Mouse (Mus musculus) CH12.LX (cell line): ENCODE data around the gene Cops3. TPM values are rescaled to one million over a fixed set of nuclear protein-coding genes. Genes with fewer than 3 reads are reported as not detected.

Source experiments
- DNase-seq: peaks from one replicate; pipeline ENCODE4 v3.0.0-alpha.2; 2013; ENCODE audit errors: extremely low read depth
- H3K27ac ChIP-seq: 2 replicates; pipeline ENCODE4 v1.5.1; 2012; ENCODE audit warnings: low read depth, mild to moderate bottlenecking, control low read depth, moderate library complexity; ENCODE audit not compliant: insufficient read depth
- H3K27me3 ChIP-seq: replicated peaks from 2 replicates; pipeline ENCODE3; 2012; ENCODE audit warnings: inconsistent platforms
- H3K36me3 ChIP-seq, 2 experiments: replicated peaks in 1 of 2; 2 replicates each; pipeline versions ENCODE3 to v1.6.1; 2012; ENCODE audit warnings: inconsistent platforms in 1 of 2, low read length in 1 of 2, mild to moderate bottlenecking in 1 of 2, mixed read lengths in 1 of 2, moderate library complexity in 1 of 2; ENCODE audit not compliant: control insufficient read depth in 1 of 2, insufficient read depth in 1 of 2
- H3K4me1 ChIP-seq, 2 experiments: 2 replicates each; pipeline ENCODE4 v1.6.1; 2012; ENCODE audit warnings: inconsistent platforms in 1 of 2, moderate library complexity in 1 of 2; ENCODE audit not compliant: insufficient read depth in 2 of 2, control insufficient read depth in 1 of 2
- H3K4me2 ChIP-seq: 2 replicates; pipeline ENCODE4 v1.6.1; 2012; ENCODE audit warnings: low read depth, mild to moderate bottlenecking, control low read depth; ENCODE audit not compliant: poor library complexity, insufficient read depth, severe bottlenecking
- H3K4me3 ChIP-seq, 3 experiments: fragments of 150-350 bp in 1 of 3; sonication (generic) in 1 of 3; replicated peaks in 1 of 3; 2 replicates each; pipeline versions ENCODE3 to v1.5.1; 2011 to 2012; ENCODE audit warnings: low read depth in 2 of 3, low read length in 2 of 3, mild to moderate bottlenecking in 2 of 3, moderate library complexity in 2 of 3, control low read depth in 1 of 3, improper control_type of control experiment in 1 of 3, inconsistent platforms in 1 of 3, mixed read lengths in 1 of 3; ENCODE audit not compliant: poor library complexity in 1 of 3
- H3K79me2 ChIP-seq: replicated peaks from 2 replicates; pipeline ENCODE4 v1.6.1; 2012; ENCODE audit warnings: mild to moderate bottlenecking, moderate library complexity; ENCODE audit not compliant: control insufficient read depth, poor library complexity, insufficient read depth, severe bottlenecking; ENCODE audit errors: extremely low read depth
- H3K9ac ChIP-seq: 2 replicates; pipeline ENCODE4 v1.6.1; 2012; ENCODE audit warnings: low read depth, mild to moderate bottlenecking, control low read depth, moderate library complexity; ENCODE audit not compliant: insufficient read depth
- H3K9me3 ChIP-seq: replicated peaks from 2 replicates; pipeline ENCODE3; 2012; ENCODE audit warnings: low read length, inconsistent platforms, mixed read lengths
- BHLHE40 ChIP-seq: IDR thresholded peaks from 2 replicates; pipeline ENCODE4 v1.6.1; 2011; ENCODE audit warnings: mild to moderate bottlenecking, low read depth, low read length, improper control_type of control experiment
- CHD1 ChIP-seq: IDR thresholded peaks from 2 replicates; pipeline ENCODE4 v1.6.1; 2012; ENCODE audit warnings: low read depth, low read length, improper control_type of control experiment, inconsistent platforms
- CHD2 ChIP-seq: IDR thresholded peaks from 2 replicates; pipeline ENCODE4 v1.6.1; 2011; ENCODE audit warnings: low read length, improper control_type of control experiment
- E2F4 ChIP-seq: IDR thresholded peaks from 2 replicates; pipeline ENCODE4 v1.6.1; 2011; ENCODE audit warnings: low read depth, low read length, improper control_type of control experiment; ENCODE audit not compliant: insufficient replicate concordance
- EP300 ChIP-seq: IDR thresholded peaks from 2 replicates; pipeline ENCODE4 v1.6.1; 2011; ENCODE audit warnings: low read length, improper control_type of control experiment
- ETS1 ChIP-seq: conservative IDR thresholded peaks from 2 replicates; pipeline ENCODE4 v1.6.1; 2012; ENCODE audit warnings: low read depth, mild to moderate bottlenecking, inconsistent platforms, low read length, improper control_type of control experiment, moderate library complexity
- GABPA ChIP-seq: IDR thresholded peaks from 2 replicates; pipeline ENCODE4 v1.6.1; 2012; ENCODE audit warnings: low read depth, low read length, improper control_type of control experiment, inconsistent platforms; ENCODE audit not compliant: insufficient replicate concordance
- HCFC1 ChIP-seq: IDR thresholded peaks from 2 replicates; pipeline ENCODE4 v1.6.1; 2012; ENCODE audit warnings: low read depth, mild to moderate bottlenecking, inconsistent platforms, low read length, improper control_type of control experiment
- IRF4 ChIP-seq: IDR thresholded peaks from 2 replicates; pipeline ENCODE4 v1.6.1; 2014; ENCODE audit warnings: low read depth, mild to moderate bottlenecking, inconsistent platforms, low read length, improper control_type of control experiment
- JUND ChIP-seq: conservative IDR thresholded peaks from 2 replicates; pipeline ENCODE4 v1.6.1; 2011; ENCODE audit warnings: low read depth, low read length, improper control_type of control experiment
- KAT2A ChIP-seq: IDR thresholded peaks from 2 replicates; pipeline ENCODE4 v1.6.1; 2012; ENCODE audit warnings: low read length, improper control_type of control experiment, inconsistent platforms; ENCODE audit not compliant: insufficient replicate concordance
- MAFK ChIP-seq: IDR thresholded peaks from 2 replicates; pipeline ENCODE4 v1.6.1; 2011; ENCODE audit warnings: low read length, improper control_type of control experiment; ENCODE audit not compliant: insufficient replicate concordance
- MAX ChIP-seq: IDR thresholded peaks from 2 replicates; pipeline ENCODE4 v1.6.1; 2011; ENCODE audit warnings: low read length, improper control_type of control experiment
- MXI1 ChIP-seq: IDR thresholded peaks from 2 replicates; pipeline ENCODE4 v1.6.1; 2011; ENCODE audit warnings: mild to moderate bottlenecking, low read depth, low read length, improper control_type of control experiment
- MYC ChIP-seq: IDR thresholded peaks from 2 replicates; pipeline ENCODE4 v1.6.1; 2011; ENCODE audit warnings: low read depth, mild to moderate bottlenecking, improper control_type of control experiment, low read length
- NELFE ChIP-seq: IDR thresholded peaks from 2 replicates; pipeline ENCODE4 v1.6.1; 2011; ENCODE audit warnings: low read depth, low read length, improper control_type of control experiment
- NRF1 ChIP-seq: IDR thresholded peaks from 2 replicates; pipeline ENCODE4 v1.6.1; 2014; ENCODE audit warnings: low read depth, mild to moderate bottlenecking, inconsistent platforms, low read length, improper control_type of control experiment, moderate library complexity
- PAX5 ChIP-seq: IDR thresholded peaks from 2 replicates; pipeline ENCODE4 v1.6.1; 2012; ENCODE audit warnings: low read length, inconsistent platforms, mixed read lengths
- POLR2A ChIP-seq: IDR thresholded peaks from 2 replicates; pipeline ENCODE4 v1.6.1; 2011; ENCODE audit warnings: low read depth, mild to moderate bottlenecking, improper control_type of control experiment, low read length
- RAD21 ChIP-seq: IDR thresholded peaks from 2 replicates; pipeline ENCODE4 v1.6.1; 2011; ENCODE audit warnings: low read depth, mild to moderate bottlenecking, low read length, improper control_type of control experiment, moderate library complexity
- SMC3 ChIP-seq: IDR thresholded peaks from 2 replicates; pipeline ENCODE4 v1.6.1; 2011; ENCODE audit warnings: low read depth, low read length, improper control_type of control experiment
- TBP ChIP-seq: conservative IDR thresholded peaks from 2 replicates; pipeline ENCODE4 v1.6.1; 2011; ENCODE audit warnings: low read depth, low read length, improper control_type of control experiment
- USF2 ChIP-seq: conservative IDR thresholded peaks from 2 replicates; pipeline ENCODE4 v1.6.1; 2011; ENCODE audit warnings: low read depth, low read length, improper control_type of control experiment
- ZC3H11A ChIP-seq: IDR thresholded peaks from 2 replicates; pipeline ENCODE4 v1.6.1; 2012; ENCODE audit warnings: low read depth, mild to moderate bottlenecking, inconsistent platforms, low read length, improper control_type of control experiment
- ZMIZ1 ChIP-seq: IDR thresholded peaks from 2 replicates; pipeline ENCODE4 v1.6.1; 2012; ENCODE audit warnings: low read depth, mild to moderate bottlenecking, inconsistent platforms, low read length, improper control_type of control experiment
- dilution Hi-C: fragments of 300-500 bp; cut with MboI; formaldehyde crosslinking; loops from 2 replicates; pipeline ENCODE4 v1.14.3; 2020; ENCODE audit warnings: low sequenced_read_pairs; ENCODE audit not compliant: extremely low pct_unique_long_range_greater_than_20kb, extremely low pct_ligation_motif_present
- in situ Hi-C: fragments of 300-500 bp; cut with MboI; formaldehyde crosslinking; loops from 3 replicates; pipeline ENCODE4 v1.14.3; 2019; ENCODE audit warnings: low sequenced_read_pairs, low pct_ligation_motif_present, low pct_unique_long_range_greater_than_20kb, mixed read lengths
- polyA plus RNA-seq: library from polyadenylated mRNA; unstranded; fragments of >175 nt; gene quantifications from 2 replicates; pipeline ENCODE4 v1.2.1, GENCODE M21; 2012; ENCODE audit warnings: low read depth; ENCODE audit not compliant: insufficient read length
- total RNA-seq, 2 experiments: library from RNA; depleted of rRNA; stranded (reverse); fragments of 300-350 nt in 1 of 2; fragments of >200 nt in 1 of 2; gene quantifications; 2 replicates each; pipeline ENCODE4 v1.2.3; 2012 to 2014

Gene Cops3
- total and polyA plus RNA-seq, 3 experiments: 128 to 317 (median 267) TPM

DNA sequence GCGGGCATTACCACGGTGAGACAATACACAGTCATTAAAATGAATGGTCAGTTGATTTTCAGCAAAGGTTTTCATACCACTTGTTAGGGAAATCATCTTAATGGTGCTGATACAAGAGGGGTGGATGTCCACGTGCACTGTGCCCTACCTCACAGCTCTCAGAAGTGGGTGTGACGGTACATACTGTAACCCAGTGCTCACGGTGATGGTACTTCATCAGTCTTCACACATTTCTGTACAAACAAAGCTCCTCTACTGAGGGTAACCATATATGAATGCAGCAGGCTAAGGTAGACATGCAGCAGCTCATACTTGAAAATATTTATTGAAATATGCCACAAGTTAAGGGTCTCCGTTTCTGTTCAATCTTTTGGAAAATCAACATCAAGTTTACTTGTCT lies 56.0 kb downstream of the Cops3 start:
- Histone ChIP-seq H3K79me2 (no peaks in the 10 kb centered on the region), H3K27ac (no peak overlapping the region), H3K4me2 (no peak overlapping the region), H3K4me1 (peaks cover 3 to 6% of the 10 kb centered on the region in 2 experiments), H3K36me3 (peaks cover 0 to 3% of the 10 kb centered on the region in 2 experiments), H3K9ac (no peak overlapping the region), H3K9me3 (no peaks in the 10 kb centered on the region), H3K4me3 (no peak overlapping the region), H3K27me3 (no peaks in the 10 kb centered on the region)
- DNase-seq: no peak
- dilution Hi-C loops: loop anchor here (25.0 kb wide), 1 partner anchor 171 kb away; no protein-coding TSS in a partner anchor
- in situ Hi-C loops: no loop called here
- TF ChIP-seq GABPA: no peak

DNA sequence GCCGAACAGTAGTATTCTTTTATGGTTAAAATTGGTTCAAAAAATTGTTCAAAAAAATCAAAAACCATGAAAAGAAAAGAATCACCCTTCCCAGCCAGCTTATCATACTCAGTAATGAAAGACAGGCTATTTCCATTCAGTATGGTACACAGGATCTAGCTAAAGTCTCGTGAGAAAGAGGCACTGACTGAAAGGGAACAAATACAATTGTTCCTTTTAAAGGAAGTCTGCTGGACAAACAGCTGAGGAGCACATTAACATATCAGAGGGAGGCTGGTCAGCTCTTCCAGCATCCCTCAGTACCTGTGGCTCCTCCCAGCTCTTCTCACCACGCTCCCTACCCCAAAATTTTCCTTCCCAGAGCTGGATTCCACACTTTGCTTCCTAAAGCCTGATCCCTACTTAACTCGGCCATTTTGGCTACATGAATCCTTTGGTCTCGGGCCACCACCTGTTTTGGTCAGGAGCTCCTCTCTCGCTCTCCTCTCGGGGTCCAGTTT lies 57.5 kb downstream of the Cops3 start:
- Histone ChIP-seq H3K4me3 (no peak overlapping the region), H3K79me2 (no peaks in the 10 kb centered on the region), H3K27ac (no peak overlapping the region), H3K4me1 (peaks cover 3 to 6% of the 10 kb centered on the region in 2 experiments), H3K27me3 (no peaks in the 10 kb centered on the region), H3K9ac (no peak overlapping the region), H3K4me2 (no peak overlapping the region), H3K36me3 (peaks cover 0 to 12% of the 10 kb centered on the region in 2 experiments), H3K9me3 (no peaks in the 10 kb centered on the region)
- dilution Hi-C loops: loop anchor here (25.0 kb wide), 1 partner anchor 170 kb away; no protein-coding TSS in a partner anchor
- DNase-seq: no peak
- in situ Hi-C loops: no loop called here
- TF ChIP-seq USF2 (no peak), JUND (no peak), MYC (no peak), TBP (no peak), KAT2A (no peak), CHD2 (no peak), PAX5 (no peak)

DNA sequence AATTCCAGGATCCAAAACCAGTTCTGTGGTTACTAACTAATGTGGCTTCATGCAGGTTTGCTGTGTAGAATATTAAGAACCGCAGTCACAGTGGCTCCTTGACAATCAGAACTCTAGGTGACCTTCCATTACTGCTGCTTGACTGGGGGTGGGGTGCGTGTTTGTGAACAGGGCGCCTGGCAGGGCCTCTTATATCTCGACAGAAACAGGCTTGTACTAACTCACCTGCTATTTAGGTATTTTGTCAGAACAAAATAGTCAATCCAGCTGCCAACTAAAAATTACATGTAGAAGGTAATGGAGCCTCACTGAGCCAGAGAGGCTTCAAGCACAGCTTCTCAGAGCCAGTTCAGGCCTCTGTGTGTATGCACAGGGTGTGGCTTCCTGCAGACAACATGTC lies 59.4 kb downstream of the Cops3 start:
- Histone ChIP-seq H3K79me2 (no peaks in the 10 kb centered on the region), H3K4me2 (no peak overlapping the region)
- TF ChIP-seq ETS1 (no peak), POLR2A (no peak), RAD21 (no peak), BHLHE40 (no peak), CHD1 (no peak), E2F4 (no peak), ZC3H11A (no peak), EP300 (no peak), IRF4 (no peak), NELFE (no peak), CHD2 (no peak), SMC3 (no peak), MXI1 (no peak), KAT2A (no peak), MAFK (no peak), MAX (no peak), NRF1 (no peak), HCFC1 (no peak), ZMIZ1 (no peak)
- TF ChIP-seq, all 38 proteins: peak for 0
- dilution Hi-C loops (loop anchor here (25.0 kb wide), 1 partner anchor 168 kb away; no protein-coding TSS in a partner anchor), in situ Hi-C loops (no loop called here)
- no peak for DNase-seq
- H3K9ac ChIP-seq: no peak overlapping the region
- no peak overlapping the region for H3K27ac ChIP-seq
- peaks cover 0 to 31% of the 10 kb centered on the region in 2 experiments for H3K36me3 ChIP-seq
- no peaks in the 10 kb centered on the region for H3K9me3 ChIP-seq
- peaks cover 0 to 6% of the 10 kb centered on the region in 2 experiments; a peak in 2 of 4 replicates for H3K4me1 ChIP-seq
- H3K4me3 ChIP-seq: no peak overlapping the region
- H3K27me3 ChIP-seq: no peaks in the 10 kb centered on the region
